Mouse (Mus musculus) lung, postnatal 0 days (tissue): ENCODE data around the gene Rnf26. TPM values are rescaled to one million over a fixed set of nuclear protein-coding genes. Genes with fewer than 3 reads are reported as not detected.

Experiments
- ATAC-seq: fragments of 200-750 bp; cut with Nextera tagmentation; 2 replicates; pipeline ENCODE4 v1.8.0; 2017; ENCODE audit warnings: moderate library complexity
- DNase-seq: peaks from one replicate; pipeline ENCODE4 v3.0.0-alpha.2; 2016; ENCODE audit warnings: low spot score
- H3K27ac ChIP-seq: fragments of 300-500 bp; sonication (generic); 2 replicates; pipeline ENCODE4 v1.5.1; 2014; ENCODE audit warnings: antibody characterized with exemption, mild to moderate bottlenecking, low read length, mixed read lengths
- H3K27me3 ChIP-seq: fragments of 300-500 bp; sonication (generic); replicated peaks from 2 replicates; pipeline ENCODE4 v1.6.1; 2014; ENCODE audit warnings: low read length, mixed read lengths; ENCODE audit not compliant: insufficient read depth
- H3K36me3 ChIP-seq: fragments of 300-500 bp; sonication (generic); 2 replicates; pipeline ENCODE4 v1.6.1; 2014; ENCODE audit warnings: low read length, mixed read lengths; ENCODE audit not compliant: insufficient read depth
- H3K4me1 ChIP-seq: fragments of 300-500 bp; sonication (generic); 2 replicates; pipeline ENCODE4 v1.6.1; 2014; ENCODE audit warnings: antibody characterized with exemption, low read depth, low read length, mixed read lengths; ENCODE audit not compliant: insufficient read depth
- H3K4me2 ChIP-seq: fragments of 300-500 bp; sonication (generic); replicated peaks from 2 replicates; pipeline ENCODE4 v1.6.1; 2014; ENCODE audit warnings: low read depth, mild to moderate bottlenecking, low read length, moderate library complexity, mixed read lengths
- H3K4me3 ChIP-seq: fragments of 300-500 bp; sonication (generic); 2 replicates; pipeline ENCODE4 v1.5.1; 2014; ENCODE audit warnings: low read depth, low read length
- H3K9ac ChIP-seq: fragments of 300-500 bp; sonication (generic); replicated peaks from 2 replicates; pipeline ENCODE4 v1.6.1; 2014; ENCODE audit warnings: low read depth, mild to moderate bottlenecking
- H3K9me3 ChIP-seq: fragments of 300-500 bp; sonication (generic); 2 replicates; pipeline ENCODE4 v1.6.1; 2016; ENCODE audit warnings: low read length, mixed read lengths
- CTCF ChIP-seq: IDR thresholded peaks from 2 replicates; pipeline ENCODE4 v1.5.1; 2016; ENCODE audit warnings: antibody characterized with exemption, mild to moderate bottlenecking
- EP300 ChIP-seq: IDR thresholded peaks from 2 replicates; pipeline ENCODE4 v1.6.1; 2016; ENCODE audit warnings: antibody characterized with exemption, mild to moderate bottlenecking, control low read depth
- WGBS: fragments of 180-500 bp; shearing (Covaris S2); extraction: QIAGEN DNeasy Blood & Tissue Kit; methylation state at CpG from one replicate; pipeline ENCODE4 v1.1.7; 2014; 5-methylcytosine and 5-hydroxymethylcytosine counted together
- polyA plus RNA-seq: library from polyadenylated mRNA; unstranded; fragments of >200 nt; fragmentation: Nextera tagmentation; extraction: Ambion mirVana; gene quantifications from 2 replicates; pipeline ENCODE4 v1.2.1, GENCODE M21; 2015

Gene Rnf26
- polyA plus RNA-seq, 1 experiment from 2014 or later = 19.0 TPM

GRCm38 (mm10) chr9:44088877-44089608 is 24.3 kb downstream of the Rnf26 start:
- TF ChIP-seq CTCF (no peak), EP300 (no peak)
- H3K27me3 ChIP-seq = no peaks in the 10 kb centered on the region; the same call in 1 of the 2 replicates
- no peaks in the 10 kb centered on the region for H3K9me3 ChIP-seq
- 45% methylated on average over 12 of the region's 12 CpGs for whole genome bisulfite sequencing
- no peak overlapping the region for H3K9ac ChIP-seq
- H3K4me2 ChIP-seq = no peak overlapping the region
- peak; percentile 59 for DNase-seq
- no peak overlapping the region for H3K27ac ChIP-seq
- peaks cover 11% of the 10 kb centered on the region; the same call in 1 of the 2 replicates for H3K4me1 ChIP-seq
- H3K4me3 ChIP-seq = no peak overlapping the region
- no peak for ATAC-seq
- 0 out of 2 replicates have a peak, but pooled peaks cover 5% of the 10 kb centered on the region for H3K36me3 ChIP-seq

GRCm38 (mm10) chr9:44087761-44088455 is 25.4 kb downstream of the Rnf26 start:
- H3K4me2 ChIP-seq = 0 out of 2 replicates have a peak overlapping the region, but pooled peaks have one; percentile 3
- DNase-seq (peak; percentile 48), ATAC-seq (no peak)
- no peak overlapping the region for H3K9ac ChIP-seq
- WGBS = 10% methylated on average over 15 of the region's 15 CpGs
- no peak overlapping the region for H3K4me3 ChIP-seq
- no peaks in the 10 kb centered on the region for H3K9me3 ChIP-seq
- no peak for TF ChIP-seq EP300
- TF ChIP-seq CTCF = no peak
- H3K4me1 ChIP-seq = peaks cover 15% of the 10 kb centered on the region; the same call in 1 of the 2 replicates
- 0 out of 2 replicates have a peak, but pooled peaks cover 5% of the 10 kb centered on the region for H3K36me3 ChIP-seq
- H3K27me3 ChIP-seq = no peaks in the 10 kb centered on the region; the same call in 1 of the 2 replicates
- H3K27ac ChIP-seq = no peak overlapping the region

- ATAC-seq = no peak
- Histone ChIP-seq H3K4me2 (no peak overlapping the region), H3K9ac (no peak overlapping the region), H3K27ac (no peak overlapping the region), H3K9me3 (no peaks in the 10 kb centered on the region), H3K36me3 (0 out of 2 replicates have a peak, but pooled peaks cover 5% of the 10 kb centered on the region), H3K27me3 (peaks cover 4% of the 10 kb centered on the region; the same call in 1 of the 2 replicates), H3K4me3 (no peak overlapping the region), H3K4me1 (peaks cover 15% of the 10 kb centered on the region; the same call in 1 of the 2 replicates)
- DNase-seq = no peak
- 54% methylated on average over 10 of the region's 10 CpGs for WGBS
- no peak for TF ChIP-seq CTCF
- TF ChIP-seq EP300 = no peak
Measured at GRCm38 (mm10) chr9:44086960-44087359, 26.4 kb downstream of the Rnf26 start.

GRCm38 (mm10) chr9:44085741-44086665 is 27.3 kb downstream of the Rnf26 start:
- Histone ChIP-seq H3K4me2 (peak overlapping the region; percentile 100), H3K9me3 (no peaks in the 10 kb centered on the region), H3K27me3 (peaks cover 4% of the 10 kb centered on the region; the same call in 1 of the 2 replicates), H3K27ac (no peak overlapping the region), H3K4me1 (peaks cover 15% of the 10 kb centered on the region; the same call in 1 of the 2 replicates), H3K9ac (no peak overlapping the region), H3K4me3 (no peak overlapping the region), H3K36me3 (0 out of 2 replicates have a peak, but pooled peaks cover 2% of the 10 kb centered on the region)
- WGBS = 66% methylated on average over 15 of the region's 15 CpGs
- no peak for TF ChIP-seq CTCF
- ATAC-seq = no peak
- DNase-seq = no peak

- no peak for ATAC-seq
- H3K4me3 ChIP-seq = peak overlapping the region; percentile 57
- peaks cover 15% of the 10 kb centered on the region; the same call in 1 of the 2 replicates for H3K4me1 ChIP-seq
- TF ChIP-seq CTCF (no peak), EP300 (no peak)
- H3K9me3 ChIP-seq = no peaks in the 10 kb centered on the region
- peak overlapping the region; percentile 100 for H3K4me2 ChIP-seq
- 6% methylated on average over 10 of the region's 10 CpGs for WGBS
- DNase-seq = no peak
- H3K9ac ChIP-seq = peak overlapping the region; percentile 50
- H3K36me3 ChIP-seq = no peaks in the 10 kb centered on the region
- H3K27me3 ChIP-seq = peaks cover 4% of the 10 kb centered on the region; the same call in 1 of the 2 replicates
- H3K27ac ChIP-seq = no peak overlapping the region
Measured at GRCm38 (mm10) chr9:44085276-44085675, 28.0 kb downstream of the Rnf26 start.
